Mouse (Mus musculus) hindbrain, embryonic 10.5 days (tissue): Measurements from ENCODE around the gene Amacr. TPM values are rescaled to one million over a fixed set of nuclear protein-coding genes. Genes with fewer than 3 reads are reported as not detected.

ENCODE experiments used
- DNase-seq: peaks from one replicate; pipeline ENCODE4 v3.0.0-alpha.2; 2017; ENCODE audit warnings: low spot score
- H3K27ac ChIP-seq: fragments of 300-500 bp; sonication (generic); 2 replicates; pipeline ENCODE4 v1.5.1; 2016; ENCODE audit warnings: mild to moderate bottlenecking, moderate library complexity
- H3K27me3 ChIP-seq: fragments of 300-500 bp; sonication (generic); 2 replicates; pipeline ENCODE4 v1.6.1; 2016; ENCODE audit warnings: mild to moderate bottlenecking; ENCODE audit not compliant: poor library complexity, insufficient read depth, severe bottlenecking
- H3K36me3 ChIP-seq: fragments of 300-500 bp; sonication (generic); 2 replicates; pipeline ENCODE4 v1.6.1; 2016; ENCODE audit warnings: mild to moderate bottlenecking, moderate library complexity
- H3K4me1 ChIP-seq: fragments of 300-500 bp; sonication (generic); replicated peaks from 2 replicates; pipeline ENCODE4 v1.6.1; 2016; ENCODE audit warnings: mild to moderate bottlenecking
- H3K4me3 ChIP-seq: fragments of 300-500 bp; sonication (generic); 2 replicates; pipeline ENCODE4 v1.5.1; 2016; ENCODE audit warnings: mild to moderate bottlenecking, moderate library complexity
- H3K9me3 ChIP-seq: fragments of 300-500 bp; sonication (generic); 2 replicates; pipeline ENCODE4 v1.6.1; 2016; ENCODE audit warnings: mild to moderate bottlenecking, moderate library complexity
- WGBS: fragments of 180-500 bp; shearing (Covaris S2); methylation state at CpG from one replicate; pipeline ENCODE4 v1.1.7; 2016; 5-methylcytosine and 5-hydroxymethylcytosine counted together
- polyA plus RNA-seq: library from polyadenylated mRNA; unstranded; fragments of >200 nt; fragmentation: Nextera tagmentation; extraction: Ambion mirVana; gene quantifications from 2 replicates; pipeline ENCODE4 v1.2.1, GENCODE M21; 2016

Gene Amacr
- polyA plus RNA-seq, 1 experiment from 2014 or later: 12.8 TPM

DNA sequence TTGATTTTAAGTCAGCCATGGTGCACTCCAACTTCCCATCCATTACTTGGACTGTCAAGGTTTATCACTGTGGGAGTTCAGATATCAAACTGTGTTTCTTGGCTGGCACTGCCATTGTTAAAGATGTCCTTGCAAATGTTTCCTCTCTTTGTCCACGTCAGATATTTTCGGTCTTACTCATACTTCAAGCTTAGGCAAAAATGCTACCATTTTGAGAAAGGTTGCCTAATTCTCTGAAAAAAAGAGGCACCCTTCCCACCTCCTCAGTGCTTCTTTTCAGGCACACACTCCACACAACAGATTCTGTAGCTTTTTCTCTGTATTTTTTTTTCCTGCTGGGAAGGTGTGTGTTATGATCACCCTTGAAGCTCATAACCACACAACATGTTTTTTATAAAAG, 59.7 kb downstream of the Amacr start:
- Histone ChIP-seq H3K9me3 (no peaks in the 10 kb centered on the region), H3K4me1 (peaks cover 16% of the 10 kb centered on the region), H3K27ac (no peak overlapping the region), H3K27me3 (peaks cover 22% of the 10 kb centered on the region), H3K36me3 (no peaks in the 10 kb centered on the region), H3K4me3 (no peak overlapping the region)
- 89% methylated on average over 2 of the region's 2 CpGs for WGBS
- DNase-seq: no peak

DNA sequence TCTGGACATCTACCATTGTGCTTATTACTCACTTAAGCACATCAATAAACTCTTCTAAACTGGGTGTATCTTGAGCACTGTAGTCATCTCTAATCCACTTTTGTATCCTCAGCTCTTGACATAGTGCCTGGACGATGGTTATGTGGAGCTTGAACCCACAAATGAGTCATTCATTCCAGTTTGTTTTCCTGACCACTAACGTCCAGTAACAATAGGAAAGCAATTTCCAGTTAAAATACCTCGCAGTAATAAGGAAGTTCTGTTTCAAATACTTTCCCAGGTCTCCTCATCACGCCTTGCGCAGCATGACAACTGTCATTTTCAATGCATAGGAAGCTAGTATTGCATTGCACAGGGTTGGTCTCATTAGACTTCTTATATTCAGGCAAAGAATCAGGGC, 61.3 kb downstream of the Amacr start:
- Histone ChIP-seq H3K4me1 (peaks cover under 1% of the 10 kb centered on the region; the same call in 1 of the 2 replicates), H3K27me3 (peaks cover 6% of the 10 kb centered on the region), H3K27ac (no peak overlapping the region), H3K4me3 (no peak overlapping the region), H3K9me3 (no peaks in the 10 kb centered on the region), H3K36me3 (no peaks in the 10 kb centered on the region)
- no peak for DNase-seq
- WGBS: 90% methylated on average over 5 of the region's 5 CpGs

Other genes starting within 250 kb of the Amacr start
- 2.9 and 5.0 TPM in 2 replicates for gene C1qtnf3, start 29.4 kb upstream of the Amacr start, polyA plus RNA-seq
- 0.19 and 0.21 TPM in 2 replicates for gene Slc45a2, start 19.0 kb downstream of the Amacr start, polyA plus RNA-seq
- 0.86 and 0.92 TPM in 2 replicates for gene Rxfp3, start 56.2 kb downstream of the Amacr start, polyA plus RNA-seq
- gene Adamts12, start 83.0 kb downstream of the Amacr start, polyA plus RNA-seq: 2.1 and 2.3 TPM in 2 replicates